Mouse (Mus musculus) lung, embryonic 16.5 days (tissue): ENCODE data around the gene Atp8a1. TPM values are rescaled to one million over a fixed set of nuclear protein-coding genes. Genes with fewer than 3 reads are reported as not detected.

ENCODE experiments used
- ATAC-seq: fragments of 200-750 bp; cut with Nextera tagmentation; 2 replicates; pipeline ENCODE4 v1.8.0; 2017; ENCODE audit warnings: low read depth, mild to moderate bottlenecking, moderate library complexity
- H3K27ac ChIP-seq: fragments of 300-500 bp; sonication (generic); 2 replicates; pipeline ENCODE4 v1.5.1; 2014; ENCODE audit warnings: mild to moderate bottlenecking, control low read depth, low read length
- H3K27me3 ChIP-seq: fragments of 300-500 bp; sonication (generic); 2 replicates; pipeline ENCODE4 v1.6.1; 2014; ENCODE audit warnings: low read depth, low read length, mixed read lengths; ENCODE audit not compliant: control insufficient read depth, insufficient read depth
- H3K36me3 ChIP-seq: fragments of 300-500 bp; sonication (generic); 2 replicates; pipeline ENCODE4 v1.6.1; 2014; ENCODE audit warnings: low read length; ENCODE audit not compliant: control insufficient read depth, insufficient read depth
- H3K4me1 ChIP-seq: fragments of 300-500 bp; sonication (generic); replicated peaks from 2 replicates; pipeline ENCODE4 v1.6.1; 2014; ENCODE audit warnings: low read length, mixed read lengths; ENCODE audit not compliant: control insufficient read depth, insufficient read depth
- H3K4me2 ChIP-seq: fragments of 300-500 bp; sonication (generic); 2 replicates; pipeline ENCODE4 v1.6.1; 2014; ENCODE audit warnings: low read depth, low read length, control low read depth
- H3K4me3 ChIP-seq: fragments of 300-500 bp; sonication (generic); 2 replicates; pipeline ENCODE4 v1.5.1; 2014; ENCODE audit warnings: mild to moderate bottlenecking, low read length, control low read depth
- H3K9ac ChIP-seq: fragments of 300-500 bp; sonication (generic); 2 replicates; pipeline ENCODE4 v1.6.1; 2014; ENCODE audit warnings: low read length, control low read depth
- H3K9me3 ChIP-seq: fragments of 300-500 bp; sonication (generic); 2 replicates; pipeline ENCODE4 v1.6.1; 2016; ENCODE audit warnings: low read length; ENCODE audit not compliant: control insufficient read depth
- WGBS: fragments of 180-500 bp; shearing (Covaris S2); extraction: QIAGEN DNeasy Blood & Tissue Kit; methylation state at CpG from one replicate; pipeline ENCODE4 v1.1.7; 2014; 5-methylcytosine and 5-hydroxymethylcytosine counted together
- polyA plus RNA-seq: library from polyadenylated mRNA; unstranded; fragments of >200 nt; fragmentation: Nextera tagmentation; extraction: Ambion mirVana; gene quantifications from 2 replicates; pipeline ENCODE4 v1.2.1, GENCODE M21; 2015

Gene Atp8a1
- polyA plus RNA-seq, 1 experiment from 2014 or later, result 57.3 TPM

GRCm38 (mm10) chr5:67797006-67797958 lies 50.0 kb downstream of the Atp8a1 start:
- H3K36me3 ChIP-seq, result no peaks in the 10 kb centered on the region
- no peaks in the 10 kb centered on the region for H3K27me3 ChIP-seq
- WGBS, result 40% methylated on average over 14 of the region's 14 CpGs
- peak overlapping the region; percentile 67 for H3K27ac ChIP-seq
- peaks cover 33% of the 10 kb centered on the region for H3K4me1 ChIP-seq
- no peak overlapping the region for H3K4me3 ChIP-seq
- ATAC-seq, result peak; percentile 80
- H3K9me3 ChIP-seq, result no peaks in the 10 kb centered on the region
- no peak overlapping the region for H3K4me2 ChIP-seq
- no peak overlapping the region for H3K9ac ChIP-seq

- H3K4me2 ChIP-seq, result no peak overlapping the region
- WGBS, result 74% methylated on average over 10 of the region's 10 CpGs
- no peaks in the 10 kb centered on the region for H3K36me3 ChIP-seq
- H3K9ac ChIP-seq, result no peak overlapping the region
- no peak overlapping the region for H3K27ac ChIP-seq
- peaks cover 23% of the 10 kb centered on the region for H3K4me1 ChIP-seq
- no peak for ATAC-seq
- no peak overlapping the region for H3K4me3 ChIP-seq
- H3K9me3 ChIP-seq, result no peaks in the 10 kb centered on the region
- H3K27me3 ChIP-seq, result no peaks in the 10 kb centered on the region
Observed at GRCm38 (mm10) chr5:67794129-67794800, 53.0 kb downstream of the Atp8a1 start.

DNA sequence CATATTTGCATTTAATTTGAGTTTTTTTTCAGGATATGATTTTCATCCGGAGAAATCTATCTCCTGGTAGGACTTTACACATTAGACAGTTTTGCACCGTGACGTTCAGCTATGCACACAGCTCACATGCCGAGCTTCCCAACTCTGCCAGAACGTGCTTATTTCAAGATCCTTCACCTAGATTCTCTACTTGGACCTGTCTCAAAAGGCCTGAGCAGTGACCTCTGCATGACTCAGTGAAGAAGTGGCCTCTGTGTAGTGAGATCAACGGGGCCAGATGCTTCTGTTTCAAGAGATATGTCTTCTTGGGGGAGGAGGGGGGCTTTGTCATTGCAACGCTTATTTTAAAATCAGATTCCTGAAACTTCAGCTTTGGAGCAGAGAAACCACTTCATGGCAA lies 64.5 kb downstream of the Atp8a1 start:
- Histone ChIP-seq H3K4me3 (no peak overlapping the region), H3K36me3 (no peaks in the 10 kb centered on the region), H3K9ac (no peak overlapping the region), H3K27me3 (no peaks in the 10 kb centered on the region), H3K27ac (no peak overlapping the region), H3K4me1 (no peaks in the 10 kb centered on the region), H3K9me3 (no peaks in the 10 kb centered on the region), H3K4me2 (no peak overlapping the region)
- WGBS, result 56% methylated on average over 7 of the region's 7 CpGs
- no peak for ATAC-seq

DNA sequence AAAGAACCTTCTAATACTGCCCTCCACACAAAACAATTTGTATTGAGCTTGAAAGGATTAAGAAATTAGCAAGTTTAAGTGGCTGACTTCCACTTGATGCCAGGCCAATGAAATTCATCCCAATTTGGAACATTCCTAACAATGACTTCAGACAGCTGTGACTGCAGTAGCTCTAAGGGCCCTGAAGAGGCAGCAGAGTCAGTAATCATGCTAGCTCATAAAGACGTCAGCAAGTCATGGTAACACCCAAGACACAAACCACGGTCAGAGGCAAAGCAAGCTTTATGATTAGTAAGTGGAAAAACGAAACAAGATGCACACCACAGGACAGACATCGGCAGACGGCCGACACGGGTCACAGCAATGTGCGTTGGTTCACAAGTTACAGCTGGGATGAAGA lies 69.2 kb downstream of the Atp8a1 start:
- peak; percentile 92 for ATAC-seq

DNA sequence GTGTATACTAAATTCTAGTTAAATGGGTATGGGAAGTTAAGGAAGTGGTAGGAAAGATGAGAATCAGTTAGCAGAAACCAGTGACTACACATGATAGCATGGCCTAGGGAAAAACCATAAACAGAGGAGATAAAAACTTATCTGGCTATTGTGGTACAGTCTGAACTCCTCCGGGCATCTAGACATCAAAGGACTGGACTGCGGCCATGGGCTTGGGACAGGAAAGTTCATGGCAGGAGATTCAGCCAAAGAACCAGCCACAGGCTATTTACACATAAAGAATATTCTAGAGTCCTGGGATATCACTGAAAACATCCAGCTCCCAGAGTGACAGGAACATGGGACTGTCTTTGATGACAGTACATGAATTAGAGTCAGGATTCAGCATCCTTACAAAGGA lies 73.0 kb downstream of the Atp8a1 start:
- no peaks in the 10 kb centered on the region for H3K9me3 ChIP-seq
- no peak overlapping the region for H3K9ac ChIP-seq
- H3K4me2 ChIP-seq, result no peak overlapping the region
- peaks cover 3% of the 10 kb centered on the region; the same call in 1 of the 2 replicates for H3K36me3 ChIP-seq
- H3K27me3 ChIP-seq, result no peaks in the 10 kb centered on the region
- WGBS, result 66% methylated on average over 2 of the region's 2 CpGs
- ATAC-seq, result no peak
- H3K4me1 ChIP-seq, result no peaks in the 10 kb centered on the region
- H3K4me3 ChIP-seq, result no peak overlapping the region
- no peak overlapping the region for H3K27ac ChIP-seq

More for the DNA sequence above, 69.2 kb downstream of the Atp8a1 start:
- WGBS, result 49% methylated on average over 8 of the region's 8 CpGs
- Histone ChIP-seq H3K9ac (no peak overlapping the region), H3K4me3 (peak overlapping the region; percentile 32), H3K4me1 (no peaks in the 10 kb centered on the region), H3K27ac (no peak overlapping the region; the same call in 1 of the 2 replicates), H3K36me3 (peaks cover 3% of the 10 kb centered on the region; the same call in 1 of the 2 replicates), H3K9me3 (no peaks in the 10 kb centered on the region), H3K27me3 (no peaks in the 10 kb centered on the region), H3K4me2 (peak overlapping the region; percentile 37)

DNA sequence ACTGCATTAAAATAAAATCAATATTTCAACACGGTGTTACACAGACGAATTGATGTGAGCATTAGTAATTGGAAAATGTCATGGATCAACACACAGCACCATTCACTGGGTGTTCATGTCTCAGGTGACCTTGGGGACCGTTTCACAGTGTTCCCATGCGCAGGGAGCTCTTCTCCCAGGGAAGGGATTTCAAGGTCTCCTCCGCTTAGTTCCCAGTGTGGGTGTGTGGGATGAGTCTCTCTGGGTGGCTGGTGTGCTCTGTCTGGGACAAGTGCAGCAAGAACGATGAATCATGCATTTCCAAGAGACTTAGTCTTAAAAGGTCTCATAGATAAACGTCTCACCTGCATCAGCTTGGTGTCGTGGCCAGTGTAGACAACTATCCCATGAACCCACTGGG lies 78.5 kb downstream of the Atp8a1 start:
- Histone ChIP-seq H3K27ac (no peak overlapping the region), H3K4me2 (no peak overlapping the region), H3K9ac (no peak overlapping the region), H3K36me3 (no peaks in the 10 kb centered on the region), H3K4me3 (no peak overlapping the region), H3K27me3 (no peaks in the 10 kb centered on the region), H3K4me1 (no peaks in the 10 kb centered on the region), H3K9me3 (no peaks in the 10 kb centered on the region)
- 91% methylated on average over 8 of the region's 8 CpGs for WGBS
- no peak for ATAC-seq

- no peak overlapping the region for H3K4me2 ChIP-seq
- H3K36me3 ChIP-seq, result peaks cover 6% of the 10 kb centered on the region
- no peaks in the 10 kb centered on the region for H3K4me1 ChIP-seq
- H3K27me3 ChIP-seq, result no peaks in the 10 kb centered on the region
- no peak overlapping the region for H3K27ac ChIP-seq
- no peak for ATAC-seq
- no peaks in the 10 kb centered on the region for H3K9me3 ChIP-seq
- no peak overlapping the region for H3K9ac ChIP-seq
- WGBS, result 91% methylated on average over 3 of the region's 3 CpGs
- no peak overlapping the region for H3K4me3 ChIP-seq
Observed at GRCm38 (mm10) chr5:67764798-67765197, 82.4 kb downstream of the Atp8a1 start.

GRCm38 (mm10) chr5:67758126-67758525 lies 89.1 kb downstream of the Atp8a1 start:
- Histone ChIP-seq H3K4me1 (no peaks in the 10 kb centered on the region), H3K27ac (no peak overlapping the region), H3K4me3 (no peak overlapping the region), H3K36me3 (peaks cover 6% of the 10 kb centered on the region), H3K4me2 (no peak overlapping the region), H3K9me3 (no peaks in the 10 kb centered on the region), H3K27me3 (no peaks in the 10 kb centered on the region), H3K9ac (no peak overlapping the region)
- WGBS, result 76% methylated on average over 6 of the region's 6 CpGs
- ATAC-seq, result no peak

DNA sequence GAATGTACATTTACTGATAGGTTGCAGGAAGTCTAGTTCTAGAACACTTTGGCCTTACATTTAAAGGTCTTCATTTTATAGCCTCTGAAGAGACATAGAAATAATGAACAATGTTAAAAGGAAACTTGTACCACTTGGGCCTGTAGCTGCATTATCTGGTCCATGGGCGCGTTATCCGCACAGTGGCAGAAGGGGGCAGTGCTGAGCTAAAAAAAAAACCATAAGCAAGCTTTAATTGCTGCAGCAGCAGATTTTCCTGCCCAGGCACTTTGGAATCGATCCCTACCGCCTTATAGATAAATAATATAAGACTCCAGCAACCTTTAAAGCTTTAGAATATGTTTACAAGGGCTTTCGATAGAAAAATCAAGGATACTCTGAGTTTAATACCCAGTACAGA lies 91.1 kb downstream of the Atp8a1 start:
- H3K4me1 ChIP-seq, result no peaks in the 10 kb centered on the region
- H3K27me3 ChIP-seq, result no peaks in the 10 kb centered on the region
- H3K9ac ChIP-seq, result no peak overlapping the region
- no peaks in the 10 kb centered on the region for H3K9me3 ChIP-seq
- H3K27ac ChIP-seq, result no peak overlapping the region
- H3K4me3 ChIP-seq, result no peak overlapping the region
- no peak overlapping the region for H3K4me2 ChIP-seq
- ATAC-seq, result no peak
- H3K36me3 ChIP-seq, result peaks cover 4% of the 10 kb centered on the region; the same call in 1 of the 2 replicates
- WGBS, result 13% methylated on average over 6 of the region's 6 CpGs
